Mouse (Mus musculus) neural tube, embryonic 10.5 days (tissue): Measurements from ENCODE around the gene Prkag2.

Experiments
- DNase-seq: peaks from one replicate; pipeline ENCODE4 v3.0.0-alpha.2; 2017; ENCODE audit warnings: low spot score; ENCODE audit errors: extremely low spot score

The Prkag2 gene

DNA sequence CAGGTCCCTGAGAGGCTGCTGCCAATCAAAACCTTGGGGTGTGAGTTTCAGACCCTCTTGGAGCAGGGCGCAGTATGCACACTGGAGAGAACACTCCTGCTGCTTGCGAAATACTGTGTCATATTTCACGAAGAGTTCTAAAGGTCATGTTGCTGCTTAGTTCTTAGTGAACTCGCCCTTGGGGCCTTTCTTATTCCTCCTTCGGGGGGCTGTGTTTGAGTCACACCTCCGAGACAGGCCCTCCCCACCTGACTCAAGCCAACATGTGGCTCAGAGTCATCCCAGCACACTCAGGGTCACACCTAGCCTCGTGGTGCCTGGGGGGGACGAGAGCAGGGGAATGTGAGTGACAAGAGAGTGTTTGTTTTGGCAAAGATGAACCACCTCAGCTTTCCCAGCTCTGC is 99.0 kb downstream of the Prkag2 start:
- no peak for DNase-seq

DNA sequence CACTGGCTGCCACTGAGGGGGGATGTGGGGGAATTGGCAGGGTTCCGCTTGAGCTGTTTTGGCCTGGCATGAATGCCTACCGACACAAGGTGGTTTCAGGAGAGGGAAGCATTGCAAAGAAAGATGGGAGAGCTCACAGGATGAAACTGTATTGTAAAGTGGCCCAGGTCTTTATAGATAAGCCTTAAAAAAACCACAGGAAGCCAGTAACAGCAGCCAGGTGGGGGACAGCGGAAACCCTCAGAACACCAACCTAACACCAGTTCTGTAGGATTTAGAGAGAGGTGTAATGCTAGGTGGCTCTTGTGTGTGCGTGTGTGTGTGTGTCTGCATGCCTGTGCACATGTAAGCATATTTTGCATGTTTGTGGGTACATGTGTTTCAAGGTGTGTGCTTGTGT is 101.1 kb downstream of the Prkag2 start:
- DNase-seq: no peak

DNA sequence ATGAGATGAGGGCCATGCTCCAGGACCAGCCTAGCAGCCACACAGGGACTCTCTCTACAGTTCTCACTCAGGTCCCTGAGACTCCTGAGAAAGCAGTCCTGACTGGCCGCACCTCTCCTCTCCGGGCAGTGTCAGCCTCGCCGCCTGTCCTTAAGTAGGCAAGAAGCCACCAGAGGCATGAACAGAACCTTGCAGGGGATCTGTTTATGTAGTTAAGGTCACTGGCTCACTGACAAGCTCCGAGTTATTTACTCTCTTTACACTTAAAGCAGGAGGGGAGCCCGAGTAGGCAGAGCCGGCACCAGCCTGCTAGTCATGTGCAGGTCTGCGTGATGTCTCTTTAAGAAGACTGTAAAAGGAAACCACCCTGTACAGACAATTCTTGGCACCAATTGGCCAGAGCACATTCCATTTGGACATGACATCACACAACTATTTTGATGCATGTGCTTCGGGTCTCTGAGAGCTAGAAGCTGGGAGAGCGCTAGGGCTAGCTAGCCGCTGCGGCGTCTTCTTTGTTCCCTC is 104.8 kb downstream of the Prkag2 start:
- DNase-seq: peak; percentile 37

DNA sequence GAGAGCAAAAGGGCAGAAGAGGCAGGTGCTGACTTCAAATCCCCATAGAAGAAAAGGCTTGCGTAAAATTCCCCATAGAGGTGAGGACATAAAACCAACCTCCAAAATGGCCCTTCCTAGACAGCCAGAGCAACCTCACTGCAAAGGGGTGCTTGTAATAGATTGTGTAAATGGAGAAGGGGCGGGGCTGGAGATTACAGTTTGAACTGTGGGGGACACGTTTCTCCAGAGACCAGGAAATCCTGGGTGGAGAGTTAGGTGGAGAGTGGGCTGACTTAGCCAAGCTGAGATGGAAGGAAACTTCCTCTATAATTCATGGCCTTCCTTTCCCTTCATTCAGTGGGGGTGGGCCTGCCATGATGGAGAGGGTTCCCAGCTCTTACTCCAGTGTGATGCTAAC is 107.3 kb downstream of the Prkag2 start:
- no peak for DNase-seq

- DNase-seq: no peak
Observed at GRCm38 (mm10) chr5:24991575-24991974, 108.9 kb downstream of the Prkag2 start.

- no peak for DNase-seq
Observed at GRCm38 (mm10) chr5:24990460-24990859, 110.0 kb downstream of the Prkag2 start.

DNA sequence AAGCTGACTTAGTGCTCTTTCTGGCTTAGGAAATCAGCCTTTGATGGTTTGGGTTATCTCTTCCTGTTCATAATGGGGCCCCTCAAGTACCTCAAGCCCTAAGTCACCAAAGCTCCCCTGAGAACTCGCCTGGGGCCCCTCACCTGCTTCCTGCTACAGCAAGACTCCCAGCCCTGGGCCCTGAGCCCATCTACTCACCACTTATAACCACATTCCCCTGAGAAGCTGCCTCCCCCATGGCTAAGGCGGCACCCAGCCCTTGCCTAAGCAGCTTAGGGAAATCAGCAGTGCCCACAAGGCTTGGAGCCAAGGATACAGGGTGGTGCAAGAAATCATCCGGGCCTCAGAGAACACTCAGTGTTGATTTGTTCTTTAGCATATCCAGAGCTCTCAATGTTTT is 110.8 kb downstream of the Prkag2 start:
- no peak for DNase-seq

DNA sequence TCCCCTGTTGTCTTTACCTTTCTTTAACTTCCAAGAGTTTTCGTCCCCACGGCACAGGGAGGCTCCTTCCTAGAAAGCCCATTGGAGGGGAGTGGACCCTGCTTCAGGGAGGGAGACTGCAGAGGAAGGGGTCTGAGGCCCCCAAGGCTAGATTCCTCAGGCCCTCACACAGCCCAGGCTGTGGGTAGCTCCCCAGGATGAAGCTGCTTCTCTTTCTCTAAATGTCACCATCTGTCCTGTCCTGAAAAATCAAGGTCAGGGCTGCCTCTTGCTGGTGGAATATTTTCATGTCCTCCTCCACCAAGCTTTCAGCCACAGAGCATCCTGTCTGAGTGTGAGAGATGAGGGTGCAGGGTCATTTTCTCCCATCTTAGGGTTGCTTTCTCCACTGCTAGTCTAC is 113.5 kb downstream of the Prkag2 start:
- no peak for DNase-seq

DNA sequence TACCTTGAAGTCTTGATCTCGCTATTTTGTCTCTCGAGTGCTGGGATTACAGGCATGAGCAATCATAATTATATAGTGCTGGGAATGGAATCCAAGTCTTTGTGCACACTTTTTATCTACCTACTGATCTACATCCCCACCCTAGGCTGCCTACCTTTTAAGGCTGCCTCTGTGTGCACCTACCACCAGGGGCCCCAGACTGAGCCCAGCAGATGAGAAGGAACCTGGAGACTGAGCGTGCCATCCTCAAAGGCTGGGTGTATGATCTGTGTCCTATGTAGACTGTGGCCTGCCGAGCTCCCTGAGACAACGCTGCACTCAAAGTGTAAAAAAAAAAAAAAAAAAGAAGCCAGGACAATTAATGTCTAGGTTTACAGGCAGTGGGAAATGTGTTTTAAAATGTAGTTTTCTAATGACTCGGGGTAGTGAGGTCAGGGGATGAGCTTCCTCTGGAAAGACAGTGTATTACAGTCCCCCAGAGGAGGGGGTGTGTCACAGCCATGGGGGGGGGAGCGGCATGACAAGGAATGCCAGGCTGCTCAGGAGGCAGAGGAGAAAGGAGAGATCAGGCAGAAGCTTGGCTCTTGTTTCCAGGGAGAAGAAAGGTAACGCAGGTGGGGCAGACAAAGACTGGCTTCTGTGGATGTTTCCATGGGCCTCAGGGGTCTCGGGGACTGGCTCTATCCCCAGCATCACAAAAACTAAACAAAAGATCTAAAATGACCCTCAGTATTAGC is 114.1 kb downstream of the Prkag2 start:
- no peak for DNase-seq

GRCm38 (mm10) chr5:24985434-24986176 is 114.8 kb downstream of the Prkag2 start:
- DNase-seq: no peak

GRCm38 (mm10) chr5:24984157-24984556 is 116.3 kb downstream of the Prkag2 start:
- no peak for DNase-seq

GRCm38 (mm10) chr5:24983539-24983938 is 116.9 kb downstream of the Prkag2 start:
- peak; percentile 65 for DNase-seq

GRCm38 (mm10) chr5:24982258-24982657 is 118.2 kb downstream of the Prkag2 start:
- no peak for DNase-seq

- DNase-seq: no peak
Observed at GRCm38 (mm10) chr5:24981765-24982164, 118.7 kb downstream of the Prkag2 start.

DNA sequence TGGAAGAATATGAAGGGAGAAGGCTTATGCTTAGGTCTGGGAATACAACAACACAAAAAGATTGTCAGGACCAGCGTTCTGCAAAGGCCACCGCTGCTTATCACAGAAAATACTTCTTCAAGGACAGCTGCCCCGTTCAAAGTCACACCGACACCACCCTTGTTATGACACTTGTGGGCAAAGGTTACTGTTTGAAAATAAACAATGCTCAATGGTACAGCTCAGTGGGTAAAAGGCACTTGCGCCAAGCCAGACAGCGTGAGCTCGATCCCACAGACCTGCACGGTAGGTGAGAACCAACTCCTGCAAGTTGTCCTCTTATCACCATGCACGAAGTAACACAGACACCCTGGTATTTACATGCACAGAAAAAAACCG is 120.5 kb downstream of the Prkag2 start:
- no peak for DNase-seq

DNA sequence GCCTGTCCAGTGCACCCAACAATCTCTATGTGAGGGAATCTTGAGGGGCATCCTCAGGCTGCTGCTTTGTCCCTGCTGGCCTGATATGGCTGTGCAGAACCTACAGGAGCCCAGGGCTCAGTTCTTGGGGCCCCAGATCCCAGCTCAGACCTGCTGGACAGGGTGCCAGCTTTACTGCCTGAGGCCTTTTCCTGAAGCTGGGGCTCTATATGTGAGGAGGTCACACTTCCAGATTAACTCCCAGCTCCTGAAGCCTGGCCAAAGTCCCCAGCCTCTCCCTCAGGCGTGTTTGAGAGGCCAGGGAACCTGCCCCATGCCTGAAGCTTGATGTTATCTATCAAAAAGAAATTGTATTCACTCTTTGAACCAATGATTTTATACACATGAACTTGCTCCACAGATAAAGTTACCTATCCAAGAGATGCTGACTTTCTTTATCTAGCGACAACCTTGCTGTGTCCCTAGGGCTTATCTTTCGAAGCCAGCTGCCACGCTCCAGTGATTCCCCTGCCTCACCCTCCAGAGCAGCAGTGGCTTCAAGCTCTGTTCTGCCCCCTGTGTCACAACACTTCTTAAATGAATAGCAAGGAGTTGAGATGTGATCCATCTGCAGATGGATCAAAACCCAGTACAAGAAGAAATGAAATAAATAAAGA is 121.0 kb downstream of the Prkag2 start:
- DNase-seq: no peak

GRCm38 (mm10) chr5:24976907-24977306 is 123.5 kb downstream of the Prkag2 start:
- DNase-seq: no peak

- no peak for DNase-seq
Observed at GRCm38 (mm10) chr5:24976236-24976635, 124.2 kb downstream of the Prkag2 start.

DNA sequence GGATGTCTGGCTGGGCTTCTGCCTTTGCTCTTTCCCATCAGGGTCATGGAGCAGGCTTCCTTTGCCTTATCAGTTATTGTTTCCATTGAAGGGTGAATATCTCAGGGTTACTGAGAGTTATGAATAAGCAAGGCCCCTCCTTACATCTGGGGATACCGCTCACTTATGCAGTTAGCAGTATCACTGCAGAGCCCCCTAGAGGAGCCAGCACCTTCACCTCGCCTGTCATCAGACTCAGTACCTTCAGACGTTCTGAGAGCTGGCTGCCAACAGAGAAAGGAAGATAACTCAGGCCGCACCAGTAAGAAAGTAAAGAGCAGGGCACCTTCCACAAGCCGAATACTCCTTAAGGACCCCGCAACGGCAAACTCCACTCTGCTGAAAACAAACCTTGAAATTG is 125.3 kb downstream of the Prkag2 start:
- no peak for DNase-seq

GRCm38 (mm10) chr5:24973672-24974225 is 126.7 kb downstream of the Prkag2 start:
- DNase-seq: no peak

DNA sequence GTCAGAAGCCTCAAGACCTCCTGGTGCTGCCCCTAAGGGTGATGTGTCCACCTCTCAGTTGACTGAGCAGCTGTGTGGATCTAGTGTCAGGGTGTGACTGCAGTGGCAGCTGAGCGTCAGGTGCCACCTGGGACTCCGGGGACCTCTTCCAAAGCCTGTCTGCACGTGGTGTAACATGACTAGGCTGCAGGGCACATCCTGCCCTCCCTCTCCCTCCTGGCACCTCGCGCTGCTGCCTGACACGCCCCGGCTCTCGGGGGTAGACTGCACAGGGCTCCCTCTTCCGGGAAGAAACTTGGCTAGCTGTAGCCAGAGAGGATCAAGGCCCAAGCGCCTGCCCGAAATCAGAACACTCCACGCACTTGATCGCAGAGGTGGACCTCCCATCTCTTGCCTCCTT is 127.2 kb downstream of the Prkag2 start:
- no peak for DNase-seq
